Mouse (Mus musculus) embryonic facial prominence, embryonic 14.5 days (tissue): Measurements from ENCODE around the gene Abi3bp. TPM values are rescaled to one million over a fixed set of nuclear protein-coding genes. Genes with fewer than 3 reads are reported as not detected.

Experiments
- ATAC-seq: fragments of 200-750 bp; cut with Nextera tagmentation; 2 replicates; pipeline ENCODE4 v1.8.0; 2017; ENCODE audit warnings: low read depth, moderate number of reproducible peaks, moderate TSS enrichment
- DNase-seq: peaks from one replicate; pipeline ENCODE4 v3.0.0-alpha.2; 2015; ENCODE audit warnings: low spot score
- H3K27ac ChIP-seq: fragments of 300-500 bp; sonication (generic); replicated peaks from 2 replicates; pipeline ENCODE4 v1.5.1; 2014; ENCODE audit warnings: low read depth, mild to moderate bottlenecking, low read length, moderate library complexity
- H3K27me3 ChIP-seq: fragments of 300-500 bp; sonication (generic); replicated peaks from 2 replicates; pipeline ENCODE4 v1.6.1; 2014; ENCODE audit warnings: low read length; ENCODE audit not compliant: control insufficient read depth, insufficient read depth
- H3K36me3 ChIP-seq: fragments of 300-500 bp; sonication (generic); 2 replicates; pipeline ENCODE4 v1.6.1; 2014; ENCODE audit warnings: low read length, mixed read lengths; ENCODE audit not compliant: control insufficient read depth, insufficient read depth
- H3K4me1 ChIP-seq: fragments of 300-500 bp; sonication (generic); 2 replicates; pipeline ENCODE4 v1.6.1; 2014; ENCODE audit warnings: antibody characterized with exemption, low read length; ENCODE audit not compliant: control insufficient read depth, insufficient read depth
- H3K4me2 ChIP-seq: fragments of 300-500 bp; sonication (generic); 2 replicates; pipeline ENCODE4 v1.6.1; 2014; ENCODE audit warnings: low read depth, mild to moderate bottlenecking, low read length, moderate library complexity, mixed read lengths
- H3K4me3 ChIP-seq: fragments of 300-500 bp; sonication (generic); 2 replicates; pipeline ENCODE4 v1.5.1; 2014; ENCODE audit warnings: low read depth, mild to moderate bottlenecking, low read length
- H3K9ac ChIP-seq: fragments of 300-500 bp; sonication (generic); 2 replicates; pipeline ENCODE4 v1.6.1; 2014; ENCODE audit warnings: low read depth, mild to moderate bottlenecking, low read length, moderate library complexity, mixed read lengths
- H3K9me3 ChIP-seq: fragments of 300-500 bp; sonication (generic); 2 replicates; pipeline ENCODE4 v1.6.1; 2016; ENCODE audit warnings: low read length; ENCODE audit not compliant: control insufficient read depth
- WGBS: fragments of 180-500 bp; shearing (Covaris S2); extraction: QIAGEN DNeasy Blood & Tissue Kit; methylation state at CpG from one replicate; pipeline ENCODE4 v1.1.7; 2014; 5-methylcytosine and 5-hydroxymethylcytosine counted together
- polyA plus RNA-seq: library from polyadenylated mRNA; unstranded; fragments of >200 nt; fragmentation: Nextera tagmentation; extraction: Ambion mirVana; gene quantifications from 2 replicates; pipeline ENCODE4 v1.2.1, GENCODE M21; 2014

Gene Abi3bp
- polyA plus RNA-seq, 1 experiment from 2014 or later: 28.3 TPM

- no peak overlapping the region for H3K27ac ChIP-seq
- H3K9me3 ChIP-seq: no peaks in the 10 kb centered on the region
- peak; percentile 56 for DNase-seq
- no peak overlapping the region for H3K9ac ChIP-seq
- 59% methylated on average over 1 of the region's 1 CpGs for WGBS
- no peak overlapping the region for H3K4me3 ChIP-seq
- no peak for ATAC-seq
- H3K4me2 ChIP-seq: no peak overlapping the region
- no peaks in the 10 kb centered on the region for H3K27me3 ChIP-seq
- H3K36me3 ChIP-seq: no peaks in the 10 kb centered on the region
- H3K4me1 ChIP-seq: no peaks in the 10 kb centered on the region
Measured at GRCm38 (mm10) chr16:56579536-56579935, 101.9 kb downstream of the Abi3bp start.

GRCm38 (mm10) chr16:56593581-56593980, 115.9 kb downstream of the Abi3bp start:
- H3K9me3 ChIP-seq: no peaks in the 10 kb centered on the region
- H3K9ac ChIP-seq: no peak overlapping the region
- WGBS: 62% methylated on average over 5 of the region's 5 CpGs
- no peak for ATAC-seq
- H3K27ac ChIP-seq: no peak overlapping the region
- H3K4me2 ChIP-seq: no peak overlapping the region
- H3K4me1 ChIP-seq: no peaks in the 10 kb centered on the region
- H3K36me3 ChIP-seq: no peaks in the 10 kb centered on the region
- no peaks in the 10 kb centered on the region for H3K27me3 ChIP-seq
- DNase-seq: peak; percentile 61
- H3K4me3 ChIP-seq: no peak overlapping the region

- no peaks in the 10 kb centered on the region for H3K36me3 ChIP-seq
- H3K27ac ChIP-seq: no peak overlapping the region
- H3K27me3 ChIP-seq: no peaks in the 10 kb centered on the region
- no peaks in the 10 kb centered on the region for H3K9me3 ChIP-seq
- H3K4me3 ChIP-seq: no peak overlapping the region
- H3K9ac ChIP-seq: no peak overlapping the region
- no peak for DNase-seq
- 86% methylated on average over 6 of the region's 6 CpGs for WGBS
- no peaks in the 10 kb centered on the region for H3K4me1 ChIP-seq
- ATAC-seq: no peak
- H3K4me2 ChIP-seq: no peak overlapping the region
Measured at GRCm38 (mm10) chr16:56594866-56595265, 117.2 kb downstream of the Abi3bp start.

- no peak for ATAC-seq
- Histone ChIP-seq H3K27ac (no peak overlapping the region), H3K9me3 (no peaks in the 10 kb centered on the region), H3K36me3 (no peaks in the 10 kb centered on the region), H3K4me1 (no peaks in the 10 kb centered on the region), H3K4me3 (no peak overlapping the region), H3K9ac (no peak overlapping the region), H3K4me2 (no peak overlapping the region), H3K27me3 (no peaks in the 10 kb centered on the region)
- DNase-seq: no peak
- WGBS: 92% methylated on average over 4 of the region's 4 CpGs
Measured at GRCm38 (mm10) chr16:56598427-56598826, 120.7 kb downstream of the Abi3bp start.

GRCm38 (mm10) chr16:56602394-56602793, 124.7 kb downstream of the Abi3bp start:
- Histone ChIP-seq H3K36me3 (no peaks in the 10 kb centered on the region), H3K9me3 (no peaks in the 10 kb centered on the region), H3K4me3 (no peak overlapping the region), H3K4me1 (no peaks in the 10 kb centered on the region), H3K27me3 (no peaks in the 10 kb centered on the region), H3K9ac (no peak overlapping the region), H3K4me2 (no peak overlapping the region), H3K27ac (no peak overlapping the region)
- no peak for ATAC-seq
- WGBS: 94% methylated on average over 1 of the region's 1 CpGs
- DNase-seq: no peak

- H3K27me3 ChIP-seq: no peaks in the 10 kb centered on the region
- DNase-seq (no peak), ATAC-seq (no peak)
- no peaks in the 10 kb centered on the region for H3K36me3 ChIP-seq
- no peak overlapping the region for H3K27ac ChIP-seq
- WGBS: 80% methylated on average over 8 of the region's 8 CpGs
- H3K4me2 ChIP-seq: no peak overlapping the region
- no peak overlapping the region for H3K9ac ChIP-seq
- H3K9me3 ChIP-seq: no peaks in the 10 kb centered on the region
- H3K4me1 ChIP-seq: no peaks in the 10 kb centered on the region
- no peak overlapping the region for H3K4me3 ChIP-seq
Measured at GRCm38 (mm10) chr16:56610572-56610971, 132.9 kb downstream of the Abi3bp start.

- H3K36me3 ChIP-seq: no peaks in the 10 kb centered on the region
- H3K4me3 ChIP-seq: no peak overlapping the region
- ATAC-seq (no peak), DNase-seq (peak; percentile 19)
- WGBS: 63% methylated on average over 10 of the region's 10 CpGs
- H3K4me2 ChIP-seq: no peak overlapping the region
- no peaks in the 10 kb centered on the region for H3K4me1 ChIP-seq
- no peaks in the 10 kb centered on the region for H3K9me3 ChIP-seq
- no peaks in the 10 kb centered on the region for H3K27me3 ChIP-seq
- no peak overlapping the region for H3K27ac ChIP-seq
- no peak overlapping the region for H3K9ac ChIP-seq
Measured at GRCm38 (mm10) chr16:56611096-56611867, 133.6 kb downstream of the Abi3bp start.

- H3K27ac ChIP-seq: no peak overlapping the region
- ATAC-seq: no peak
- no peaks in the 10 kb centered on the region for H3K4me1 ChIP-seq
- H3K4me2 ChIP-seq: no peak overlapping the region
- 94% methylated on average over 3 of the region's 3 CpGs for WGBS
- no peak for DNase-seq
- no peak overlapping the region for H3K9ac ChIP-seq
- no peaks in the 10 kb centered on the region for H3K27me3 ChIP-seq
- no peak overlapping the region for H3K4me3 ChIP-seq
- no peaks in the 10 kb centered on the region for H3K9me3 ChIP-seq
- no peaks in the 10 kb centered on the region for H3K36me3 ChIP-seq
Measured at GRCm38 (mm10) chr16:56638544-56638943, 160.9 kb downstream of the Abi3bp start.

- H3K27me3 ChIP-seq: no peaks in the 10 kb centered on the region
- no peaks in the 10 kb centered on the region for H3K36me3 ChIP-seq
- no peak overlapping the region for H3K9ac ChIP-seq
- DNase-seq (peak; percentile 57), ATAC-seq (no peak)
- no peak overlapping the region for H3K4me2 ChIP-seq
- H3K4me1 ChIP-seq: no peaks in the 10 kb centered on the region
- WGBS: 26% methylated on average over 2 of the region's 2 CpGs
- no peak overlapping the region for H3K27ac ChIP-seq
- no peaks in the 10 kb centered on the region for H3K9me3 ChIP-seq
- H3K4me3 ChIP-seq: no peak overlapping the region
Measured at GRCm38 (mm10) chr16:56645251-56645650, 167.6 kb downstream of the Abi3bp start.
